Mouse (Mus musculus): ENCODE results near the gene Elane. TPM values are rescaled to one million over a fixed set of nuclear protein-coding genes. Genes with fewer than 3 reads are reported as not detected.
"Not testable (repeated sequence)": the region's sequence is repeated elsewhere in the genome, so short reads cannot be mapped to it uniquely, and the experiment has no call there.

The Elane gene
- polyA plus RNA-seq, 1 experiment from 2014 or later: not detected

- Histone ChIP-seq H3K9ac (replicated peaks) (peak overlapping the region; percentile 96), H3K4me1 (peaks cover 54% of the 10 kb centered on the region), H3K36me3 (peaks cover 24% of the 10 kb centered on the region; the same call in 1 of the 2 replicates), H3K27me3 (no peaks in the 10 kb centered on the region), H3K9me3 (no peaks in the 10 kb centered on the region), H3K4me2 (replicated peaks) (peak overlapping the region; percentile 69), H3K4me3 (peak overlapping the region; percentile 87), H3K27ac (replicated peaks) (peak overlapping the region; percentile 97)
- WGBS: 1% methylated on average over 26 of the region's 26 CpGs
- peak; percentile 51 for ATAC-seq (replicated peaks)
Observed at GRCm38 (mm10) chr10:79873715-79874289, 12.2 kb upstream of the Elane start.

- peak within 1 kb of the TSS; percentile 96 for H3K9ac ChIP-seq (replicated peaks)
- under 1% methylated on average over 55 of the region's 57 CpGs for WGBS
- no peaks in the 10 kb centered on the region for H3K27me3 ChIP-seq
- H3K27ac ChIP-seq (replicated peaks): peak within 1 kb of the TSS; percentile 97
- peaks cover 19% of the 10 kb centered on the region; the same call in 1 of the 2 replicates for H3K36me3 ChIP-seq
- H3K4me1 ChIP-seq: peaks cover 48% of the 10 kb centered on the region
- H3K4me3 ChIP-seq: peak within 1 kb of the TSS; percentile 87
- H3K4me2 ChIP-seq (replicated peaks): peak within 1 kb of the TSS; percentile 69
- no peaks in the 10 kb centered on the region for H3K9me3 ChIP-seq
- ATAC-seq (replicated peaks): peak; percentile 92
Observed at GRCm38 (mm10) chr10:79874290-79874862, 11.7 kb upstream of the Elane start, which contains the start of the genes Prtn3 and Plppr3. Gene Prtn3, plus strand, starts transcription at chr10:79874476. Gene Plppr3, minus strand, starts transcription at chr10:79874634.

DNA sequence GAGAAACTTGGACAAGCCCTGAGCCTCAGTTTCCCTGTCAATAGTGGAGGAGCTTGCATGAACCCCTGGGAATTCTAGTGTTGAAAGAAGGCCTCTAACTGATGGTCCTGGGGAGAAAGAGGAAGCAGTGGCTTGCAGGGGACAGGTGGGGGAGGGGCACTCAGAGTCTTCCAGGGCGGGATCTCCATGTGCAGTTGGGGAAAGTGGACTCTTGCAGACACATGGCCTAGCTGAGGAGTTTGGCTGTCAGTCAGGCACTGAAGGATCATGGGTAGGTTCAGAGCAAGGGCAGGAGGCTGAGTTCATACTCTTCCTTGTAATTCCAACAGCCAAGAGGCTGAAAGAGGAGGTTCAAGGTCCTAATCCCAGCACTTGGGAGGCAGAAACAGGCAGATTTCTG lies 8.9 kb upstream of the Elane start:
- peaks cover 9% of the 10 kb centered on the region; the same call in 1 of the 2 replicates for H3K27me3 ChIP-seq
- 62% methylated on average over 1 of the region's 1 CpGs for WGBS
- ATAC-seq (replicated peaks): no peak
- H3K4me3 ChIP-seq: no peak overlapping the region
- H3K27ac ChIP-seq (replicated peaks): no peak overlapping the region
- H3K36me3 ChIP-seq: no peaks in the 10 kb centered on the region
- peaks cover 27% of the 10 kb centered on the region for H3K4me1 ChIP-seq
- H3K9ac ChIP-seq (replicated peaks): no peak overlapping the region
- no peak overlapping the region for H3K4me2 ChIP-seq (replicated peaks)
- H3K9me3 ChIP-seq: no peaks in the 10 kb centered on the region

DNA sequence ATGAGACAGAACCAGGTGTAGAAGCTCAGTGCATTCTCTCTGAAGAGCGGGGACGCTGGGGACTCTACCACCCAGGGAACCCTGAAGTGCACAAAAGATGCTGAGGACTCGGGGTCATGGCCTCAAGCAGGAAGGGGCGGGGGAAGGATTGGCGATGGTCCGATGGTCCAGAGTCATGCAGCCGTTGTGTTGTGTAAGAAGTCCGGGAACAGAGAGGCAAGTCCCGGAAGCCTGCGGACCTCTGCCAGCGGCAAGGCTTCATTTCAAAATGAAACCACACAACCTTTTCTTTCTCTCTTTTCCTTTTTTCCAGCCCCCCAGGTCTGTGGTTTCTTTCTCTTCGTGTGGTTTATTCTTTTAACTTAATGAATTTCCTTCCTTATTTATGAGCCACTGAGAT lies 8.3 kb upstream of the Elane start:
- Histone ChIP-seq H3K36me3 (no peaks in the 10 kb centered on the region), H3K27me3 (peaks cover 15% of the 10 kb centered on the region), H3K4me3 (no peak overlapping the region), H3K9ac (replicated peaks) (no peak overlapping the region), H3K27ac (replicated peaks) (no peak overlapping the region), H3K9me3 (no peaks in the 10 kb centered on the region), H3K4me2 (replicated peaks) (no peak overlapping the region), H3K4me1 (peaks cover 24% of the 10 kb centered on the region)
- 51% methylated on average over 12 of the region's 12 CpGs for WGBS
- ATAC-seq (replicated peaks): no peak

DNA sequence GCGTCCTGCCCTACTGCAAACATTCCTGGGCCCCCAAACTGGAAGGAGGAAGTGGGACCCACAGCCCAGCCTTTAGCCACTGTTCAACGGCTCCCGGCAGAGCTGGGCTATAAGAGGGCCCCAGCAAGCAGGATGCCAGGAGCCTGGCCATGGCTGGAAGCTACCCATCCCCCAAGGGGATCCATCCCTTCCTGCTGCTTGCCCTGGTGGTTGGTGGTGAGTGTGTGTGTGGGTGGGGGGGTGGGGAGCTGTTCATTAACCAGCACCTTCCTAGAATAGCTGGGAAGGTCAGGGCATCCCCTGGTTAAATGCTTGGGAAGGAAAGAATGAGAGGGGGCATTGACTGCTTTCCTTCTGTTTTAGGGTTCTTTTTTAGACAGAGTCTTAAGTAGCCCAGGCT lies 6.5 kb upstream of the Elane start:
- Histone ChIP-seq H3K27me3 (peaks cover 17% of the 10 kb centered on the region), H3K27ac (replicated peaks) (no peak overlapping the region), H3K4me2 (replicated peaks) (no peak overlapping the region), H3K4me1 (peaks cover 17% of the 10 kb centered on the region), H3K36me3 (no peaks in the 10 kb centered on the region), H3K9me3 (no peaks in the 10 kb centered on the region), H3K4me3 (no peak overlapping the region), H3K9ac (replicated peaks) (no peak overlapping the region)
- 41% methylated on average over 3 of the region's 3 CpGs for WGBS
- ATAC-seq (replicated peaks): no peak

GRCm38 (mm10) chr10:79880721-79881120 lies 5.3 kb upstream of the Elane start:
- H3K4me2 ChIP-seq (replicated peaks): no peak overlapping the region
- H3K27ac ChIP-seq (replicated peaks): no peak overlapping the region
- no peak for ATAC-seq (replicated peaks)
- H3K27me3 ChIP-seq: peaks cover 17% of the 10 kb centered on the region
- WGBS: 17% methylated on average over 9 of the region's 9 CpGs
- H3K4me3 ChIP-seq: no peak overlapping the region
- H3K4me1 ChIP-seq: peaks cover 6% of the 10 kb centered on the region
- no peaks in the 10 kb centered on the region for H3K36me3 ChIP-seq
- no peaks in the 10 kb centered on the region for H3K9me3 ChIP-seq
- H3K9ac ChIP-seq (replicated peaks): no peak overlapping the region

GRCm38 (mm10) chr10:79881981-79882380 lies 4.1 kb upstream of the Elane start:
- peaks cover 6% of the 10 kb centered on the region for H3K4me1 ChIP-seq
- no peak overlapping the region for H3K4me3 ChIP-seq
- no peak overlapping the region for H3K9ac ChIP-seq (replicated peaks)
- peak overlapping the region; percentile 15; the same call in 1 of the 2 replicates for H3K4me2 ChIP-seq (replicated peaks)
- H3K36me3 ChIP-seq: no peaks in the 10 kb centered on the region
- no peak overlapping the region for H3K27ac ChIP-seq (replicated peaks)
- 8% methylated on average over 22 of the region's 22 CpGs for WGBS
- no peak for ATAC-seq (replicated peaks)
- H3K27me3 ChIP-seq: peaks cover 17% of the 10 kb centered on the region
- H3K9me3 ChIP-seq: no peaks in the 10 kb centered on the region

DNA sequence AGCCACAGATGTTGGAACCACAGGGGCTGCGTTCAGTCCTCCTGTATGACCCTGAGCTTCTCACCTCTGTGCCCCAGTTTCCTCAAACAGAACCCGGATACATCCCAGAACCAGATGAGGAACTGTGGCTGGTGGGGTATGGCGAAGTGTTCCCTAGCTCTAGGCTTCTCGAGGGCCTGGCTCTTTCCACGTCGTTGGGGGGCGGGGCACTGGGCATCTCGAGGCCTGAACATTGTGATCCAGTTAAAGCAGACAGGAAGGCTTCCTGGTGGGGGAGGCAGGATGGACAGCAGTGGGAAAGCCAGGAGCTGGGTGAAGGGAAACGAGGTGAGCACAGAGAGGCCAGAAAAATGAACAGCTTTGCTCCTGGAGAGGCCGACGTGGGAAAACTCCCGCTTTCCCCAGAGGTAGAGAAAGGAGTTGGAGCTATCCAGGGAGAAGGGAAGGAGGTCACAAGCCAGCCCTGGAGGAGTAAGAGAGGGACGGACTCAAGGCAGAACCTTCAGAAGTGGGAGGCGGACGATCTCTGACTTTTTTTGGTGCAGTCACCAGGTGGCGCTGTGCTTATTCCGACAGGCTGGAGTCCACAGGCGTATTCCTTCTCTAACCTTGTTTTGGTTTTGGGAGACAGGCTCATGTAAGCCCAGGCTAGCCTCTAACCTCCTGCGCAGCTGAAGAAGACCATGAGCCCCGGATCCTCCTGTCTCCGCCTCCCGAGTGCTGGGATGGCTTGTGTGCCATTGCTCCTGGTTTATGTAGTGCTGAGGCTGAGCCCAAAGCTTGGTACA lies 2.6 kb upstream of the Elane start:
- Histone ChIP-seq H3K9me3 (no peaks in the 10 kb centered on the region), H3K9ac (replicated peaks) (no peak overlapping the region), H3K4me3 (no peak overlapping the region), H3K36me3 (no peaks in the 10 kb centered on the region), H3K4me1 (peaks cover 6% of the 10 kb centered on the region), H3K27me3 (peaks cover 17% of the 10 kb centered on the region), H3K27ac (replicated peaks) (no peak overlapping the region), H3K4me2 (replicated peaks) (no peak overlapping the region)
- ATAC-seq (replicated peaks): 0 out of 2 replicates have a peak, but pooled peaks have one; percentile 26
- 12% methylated on average over 22 of the region's 22 CpGs for WGBS

GRCm38 (mm10) chr10:79884446-79884845 lies 1.6 kb upstream of the Elane start:
- H3K9ac ChIP-seq (replicated peaks): no peak overlapping the region
- peaks cover 6% of the 10 kb centered on the region for H3K4me1 ChIP-seq
- no peak overlapping the region for H3K27ac ChIP-seq (replicated peaks)
- no peak for ATAC-seq (replicated peaks)
- no peaks in the 10 kb centered on the region for H3K9me3 ChIP-seq
- H3K4me3 ChIP-seq: no peak overlapping the region
- no peaks in the 10 kb centered on the region for H3K36me3 ChIP-seq
- no peak overlapping the region for H3K4me2 ChIP-seq (replicated peaks)
- peaks cover 17% of the 10 kb centered on the region for H3K27me3 ChIP-seq
- WGBS: 59% methylated on average over 4 of the region's 4 CpGs

GRCm38 (mm10) chr10:79884938-79885337 lies 1.1 kb upstream of the Elane start:
- H3K4me1 ChIP-seq; H3K4me2 ChIP-seq (replicated peaks); H3K27ac ChIP-seq (replicated peaks); H3K9ac ChIP-seq (replicated peaks); H3K36me3 ChIP-seq; H3K9me3 ChIP-seq; H3K4me3 ChIP-seq; ATAC-seq (replicated peaks): not testable (repeated sequence)
- H3K27me3 ChIP-seq: peaks cover 17% of the 10 kb centered on the region
- 85% methylated on average over 3 of the region's 3 CpGs for WGBS

GRCm38 (mm10) chr10:79886611-79887010 lies 564 bp downstream of the Elane start:
- H3K9ac ChIP-seq (replicated peaks): no peak overlapping the region
- no peak for ATAC-seq (replicated peaks)
- H3K9me3 ChIP-seq: no peaks in the 10 kb centered on the region
- no peak overlapping the region for H3K27ac ChIP-seq (replicated peaks)
- H3K4me2 ChIP-seq (replicated peaks): no peak overlapping the region
- no peak overlapping the region for H3K4me3 ChIP-seq
- no peaks in the 10 kb centered on the region for H3K36me3 ChIP-seq
- H3K27me3 ChIP-seq: peaks cover 9% of the 10 kb centered on the region
- H3K4me1 ChIP-seq: peaks cover 6% of the 10 kb centered on the region
- 88% methylated on average over 8 of the region's 8 CpGs for WGBS

GRCm38 (mm10) chr10:79889386-79889785 lies 3.3 kb downstream of the Elane start:
- Histone ChIP-seq H3K4me3 (no peak overlapping the region), H3K9ac (replicated peaks) (no peak overlapping the region), H3K4me1 (no peaks in the 10 kb centered on the region), H3K9me3 (no peaks in the 10 kb centered on the region), H3K36me3 (no peaks in the 10 kb centered on the region), H3K4me2 (replicated peaks) (no peak overlapping the region), H3K27ac (replicated peaks) (no peak overlapping the region), H3K27me3 (no peaks in the 10 kb centered on the region)
- 89% methylated on average over 2 of the region's 2 CpGs for WGBS
- ATAC-seq (replicated peaks): no peak

All from forebrain, embryonic 15.5 days (tissue).